Mouse (Mus musculus) neural tube, embryonic 15.5 days (tissue): Measurements from ENCODE around the gene Ccdc169. TPM values are rescaled to one million over a fixed set of nuclear protein-coding genes. Genes with fewer than 3 reads are reported as not detected.

Experiments
- ATAC-seq: fragments of 200-750 bp; cut with Nextera tagmentation; 2 replicates; pipeline ENCODE4 v1.8.0; 2017; ENCODE audit warnings: mild to moderate bottlenecking, moderate TSS enrichment, moderate library complexity; ENCODE audit not compliant: low FRiP score
- H3K27ac ChIP-seq: fragments of 300-500 bp; sonication (generic); replicated peaks from 2 replicates; pipeline ENCODE4 v1.5.1; 2015; ENCODE audit warnings: mild to moderate bottlenecking, inconsistent platforms
- H3K27me3 ChIP-seq: fragments of 300-500 bp; sonication (generic); replicated peaks from 2 replicates; pipeline ENCODE4 v1.6.1; 2015; ENCODE audit warnings: inconsistent platforms
- H3K36me3 ChIP-seq: fragments of 300-500 bp; sonication (generic); 2 replicates; pipeline ENCODE4 v1.6.1; 2015; ENCODE audit warnings: inconsistent platforms
- H3K4me1 ChIP-seq: fragments of 300-500 bp; sonication (generic); 2 replicates; pipeline ENCODE4 v1.6.1; 2015; ENCODE audit warnings: inconsistent platforms
- H3K4me2 ChIP-seq: fragments of 300-500 bp; sonication (generic); 2 replicates; pipeline ENCODE4 v1.6.1; 2015; ENCODE audit warnings: inconsistent platforms, mild to moderate bottlenecking, moderate library complexity
- H3K4me3 ChIP-seq: fragments of 300-500 bp; sonication (generic); replicated peaks from 2 replicates; pipeline ENCODE4 v1.5.1; 2015; ENCODE audit warnings: mild to moderate bottlenecking, inconsistent platforms
- H3K9ac ChIP-seq: fragments of 300-500 bp; sonication (generic); replicated peaks from 2 replicates; pipeline ENCODE4 v1.6.1; 2015; ENCODE audit warnings: mild to moderate bottlenecking, inconsistent platforms
- H3K9me3 ChIP-seq: fragments of 300-500 bp; sonication (generic); replicated peaks from 2 replicates; pipeline ENCODE4 v1.6.1; 2016; ENCODE audit warnings: inconsistent platforms
- WGBS: fragments of 180-500 bp; shearing (Covaris S2); methylation state at CpG from one replicate; pipeline ENCODE4 v1.1.7; 2015; ENCODE audit warnings: mixed read lengths; 5-methylcytosine and 5-hydroxymethylcytosine counted together
- polyA plus RNA-seq: library from polyadenylated mRNA; unstranded; fragments of >200 nt; fragmentation: Nextera tagmentation; extraction: Ambion mirVana; gene quantifications from 2 replicates; pipeline ENCODE4 v1.2.1, GENCODE M21; 2015

Gene Ccdc169
- not detected in 2 replicates for polyA plus RNA-seq

DNA sequence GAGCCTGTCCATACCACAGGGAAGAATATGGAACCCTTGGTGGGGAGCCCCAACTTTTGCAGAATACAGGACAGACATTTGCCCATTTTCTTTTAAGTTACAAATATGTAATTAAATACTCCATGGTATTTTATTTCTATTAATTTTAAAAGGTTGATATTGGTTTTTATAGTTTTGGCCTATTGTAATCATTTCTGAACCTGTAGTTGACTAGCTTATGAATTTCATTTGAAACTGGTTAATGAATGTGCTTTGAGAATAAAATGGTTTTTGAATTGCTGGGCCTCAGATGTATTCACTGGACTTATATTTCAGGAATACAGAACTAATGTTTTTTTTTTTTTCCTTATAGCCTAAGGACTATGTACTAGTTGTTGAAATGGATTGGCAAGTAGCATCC is at the start of gene Ccdc169:
Gene Ccdc169, plus strand, starts transcription at position 301 of the 400 bp plus-strand sequence.
- H3K4me3 ChIP-seq, result no peak within 1 kb of the TSS
- H3K36me3 ChIP-seq, result peaks cover 43% of the 10 kb centered on the region
- no peak within 1 kb of the TSS for H3K9ac ChIP-seq
- H3K27ac ChIP-seq, result no peak within 1 kb of the TSS
- ATAC-seq, result no peak
- no peaks in the 10 kb centered on the region for H3K4me1 ChIP-seq
- H3K9me3 ChIP-seq, result no peaks in the 10 kb centered on the region
- no peaks in the 10 kb centered on the region for H3K27me3 ChIP-seq
- H3K4me2 ChIP-seq, result no peak within 1 kb of the TSS

DNA sequence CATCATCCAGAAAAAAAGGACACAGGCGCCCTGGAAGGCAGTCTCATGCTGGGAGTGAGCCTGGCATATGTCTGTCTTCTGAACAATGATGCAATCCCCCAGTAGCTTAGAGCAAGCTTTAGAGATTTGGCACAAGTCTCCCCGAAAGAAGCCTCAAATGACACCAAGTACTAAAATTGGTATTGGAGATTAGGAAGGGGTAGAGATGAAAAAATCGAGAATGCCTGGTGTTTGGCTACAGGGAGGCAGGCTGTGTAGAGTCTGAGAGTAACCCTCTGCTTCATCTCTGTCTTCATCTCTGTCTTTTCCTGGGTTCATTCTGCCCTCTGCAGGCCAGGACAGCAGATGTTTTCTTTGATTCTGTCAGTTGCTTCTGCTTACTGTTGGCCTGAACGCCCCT is 49.8 kb upstream of the Ccdc169 start:
- Histone ChIP-seq H3K4me1 (no peaks in the 10 kb centered on the region), H3K9ac (no peak overlapping the region), H3K4me2 (no peak overlapping the region), H3K4me3 (no peak overlapping the region), H3K9me3 (no peaks in the 10 kb centered on the region), H3K27ac (no peak overlapping the region), H3K36me3 (no peaks in the 10 kb centered on the region), H3K27me3 (no peaks in the 10 kb centered on the region)
- WGBS, result 71% methylated on average over 4 of the region's 4 CpGs
- no peak for ATAC-seq

DNA sequence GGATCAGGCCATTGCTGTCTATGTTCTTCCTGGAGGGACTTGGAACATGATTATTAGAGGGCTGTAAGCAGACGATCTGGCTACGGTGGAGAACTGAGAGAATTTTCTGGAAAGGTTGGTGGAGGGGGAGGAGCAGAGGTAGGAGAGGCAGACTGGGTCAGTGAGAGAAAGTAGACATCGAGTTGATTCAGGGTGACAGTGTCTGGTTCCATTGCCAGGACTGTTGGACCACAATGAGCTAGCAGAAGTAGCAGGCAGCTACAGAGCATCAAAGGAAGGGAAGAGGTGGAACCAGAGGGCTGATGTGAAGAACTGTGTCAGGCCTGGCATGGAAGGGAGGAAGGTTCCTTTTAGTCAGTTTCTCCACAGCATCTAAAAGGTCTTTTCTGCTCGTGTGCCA is 48.8 kb upstream of the Ccdc169 start:
- no peak for ATAC-seq
- H3K4me1 ChIP-seq, result no peaks in the 10 kb centered on the region
- no peak overlapping the region for H3K27ac ChIP-seq
- no peak overlapping the region for H3K4me2 ChIP-seq
- 75% methylated on average over 4 of the region's 4 CpGs for WGBS
- no peaks in the 10 kb centered on the region for H3K9me3 ChIP-seq
- H3K4me3 ChIP-seq, result no peak overlapping the region
- no peaks in the 10 kb centered on the region for H3K36me3 ChIP-seq
- no peak overlapping the region for H3K9ac ChIP-seq
- H3K27me3 ChIP-seq, result no peaks in the 10 kb centered on the region

DNA sequence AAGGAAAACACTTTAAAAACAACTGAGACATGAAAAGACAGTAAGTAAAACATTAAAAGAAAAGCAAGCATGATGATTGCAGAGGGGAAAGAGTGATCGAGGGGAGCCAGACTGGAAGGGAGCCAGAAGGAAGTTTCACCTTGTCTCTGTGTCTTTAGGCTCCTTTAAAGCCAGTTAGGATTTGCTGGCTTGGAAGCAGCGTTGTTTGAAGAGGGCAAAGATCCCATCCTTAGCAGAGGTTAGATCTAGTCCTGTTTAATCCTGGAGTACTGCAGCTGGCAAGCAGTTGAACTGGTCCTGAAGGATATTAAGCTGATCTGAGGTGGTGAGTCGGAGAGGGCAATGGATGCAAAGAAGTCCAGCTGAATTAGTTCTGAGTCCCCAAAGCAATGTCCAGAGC is 48.3 kb upstream of the Ccdc169 start:
- H3K4me1 ChIP-seq, result no peaks in the 10 kb centered on the region
- H3K27ac ChIP-seq, result no peak overlapping the region
- WGBS, result 81% methylated on average over 3 of the region's 3 CpGs
- no peak overlapping the region for H3K9ac ChIP-seq
- H3K27me3 ChIP-seq, result no peaks in the 10 kb centered on the region
- H3K4me2 ChIP-seq, result no peak overlapping the region
- no peak overlapping the region for H3K4me3 ChIP-seq
- no peaks in the 10 kb centered on the region for H3K36me3 ChIP-seq
- H3K9me3 ChIP-seq, result no peaks in the 10 kb centered on the region
- ATAC-seq, result no peak

DNA sequence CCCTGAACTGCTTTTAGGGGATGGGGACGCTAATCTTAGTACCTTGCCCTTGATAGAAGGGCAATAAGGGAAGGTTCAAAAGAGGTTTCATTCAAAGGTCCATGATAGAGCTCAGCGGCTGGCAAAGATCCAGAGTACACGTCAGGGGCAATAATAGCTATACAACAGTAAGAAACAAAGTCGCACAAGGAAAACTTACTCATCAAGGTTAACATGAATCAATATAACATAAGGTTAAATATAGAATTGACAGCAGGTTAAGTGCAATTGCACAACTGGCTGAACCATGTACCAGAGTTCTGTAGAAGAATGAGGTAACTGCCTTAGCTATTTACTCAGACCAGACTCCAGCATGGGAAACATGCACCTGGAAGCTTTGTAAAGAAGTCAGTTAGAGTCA is 47.8 kb upstream of the Ccdc169 start:
- Histone ChIP-seq H3K4me2 (no peak overlapping the region), H3K27me3 (no peaks in the 10 kb centered on the region), H3K9ac (no peak overlapping the region), H3K4me1 (no peaks in the 10 kb centered on the region), H3K9me3 (no peaks in the 10 kb centered on the region), H3K36me3 (no peaks in the 10 kb centered on the region), H3K27ac (no peak overlapping the region), H3K4me3 (no peak overlapping the region)
- 81% methylated on average over 4 of the region's 4 CpGs for WGBS
- ATAC-seq, result no peak

DNA sequence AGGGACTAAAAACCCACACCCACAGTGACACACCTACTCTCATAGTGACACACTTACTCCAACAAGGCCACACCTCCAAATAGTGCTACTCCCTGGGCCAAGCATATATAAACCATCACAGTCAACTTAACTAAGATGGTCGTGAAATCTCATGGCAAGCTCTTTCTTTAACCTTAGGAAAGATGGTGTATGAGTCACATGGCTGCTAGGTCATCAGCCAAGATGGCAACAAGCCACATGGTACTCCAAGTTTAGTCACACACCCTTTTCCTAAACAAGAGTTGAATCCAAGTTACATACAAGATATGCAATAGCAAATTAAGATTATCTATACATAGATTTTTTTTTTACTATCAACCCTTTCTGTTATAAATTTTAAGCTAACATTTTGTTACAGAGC is 44.0 kb upstream of the Ccdc169 start:
- Histone ChIP-seq H3K9me3 (no peaks in the 10 kb centered on the region), H3K27ac (no peak overlapping the region), H3K4me2 (no peak overlapping the region), H3K27me3 (no peaks in the 10 kb centered on the region), H3K4me3 (no peak overlapping the region), H3K9ac (no peak overlapping the region), H3K36me3 (no peaks in the 10 kb centered on the region), H3K4me1 (peaks cover 11% of the 10 kb centered on the region)
- no peak for ATAC-seq
- WGBS, result 72% methylated on average over 1 of the region's 1 CpGs

DNA sequence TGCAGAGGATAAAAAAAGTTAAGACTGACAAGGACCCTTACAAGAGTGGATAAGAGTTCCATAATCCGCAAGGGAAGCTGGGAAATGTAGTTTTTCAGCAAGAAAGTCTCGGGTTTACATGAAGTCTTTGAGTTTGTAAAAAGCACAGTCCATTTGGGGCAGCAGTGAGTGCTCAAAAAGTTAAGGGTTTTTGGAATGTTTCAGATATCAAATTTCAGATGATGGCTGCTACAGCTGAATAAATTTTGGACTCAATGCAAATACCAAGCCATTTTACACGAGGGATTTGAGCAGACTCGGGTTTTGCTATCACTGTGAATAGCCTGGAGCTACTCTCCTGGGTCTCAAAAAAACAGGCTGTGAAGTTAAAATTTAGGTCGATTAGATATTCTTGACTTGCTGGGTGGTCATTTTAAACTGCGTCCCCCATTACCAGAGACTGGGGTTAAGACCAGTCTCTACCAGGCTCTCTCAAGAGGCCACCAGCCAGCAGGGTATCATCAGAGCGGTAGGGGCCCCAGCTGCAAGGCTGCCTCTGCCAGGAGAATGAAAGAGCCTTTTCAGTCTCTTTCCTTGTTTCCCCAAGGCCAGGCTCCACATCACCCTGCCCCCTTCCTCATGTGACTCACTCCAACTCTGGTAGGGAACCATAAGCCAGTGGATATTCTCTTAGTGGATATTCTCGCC is 41.0 kb upstream of the Ccdc169 start:
- 0 out of 2 replicates have a peak, but pooled peaks have one; percentile 47 for ATAC-seq
- no peaks in the 10 kb centered on the region for H3K9me3 ChIP-seq
- no peak overlapping the region for H3K4me3 ChIP-seq
- peak overlapping the region; percentile 49; the same call in 1 of the 2 replicates for H3K27ac ChIP-seq
- WGBS, result 30% methylated on average over 8 of the region's 8 CpGs
- H3K4me1 ChIP-seq, result peaks cover 11% of the 10 kb centered on the region
- no peaks in the 10 kb centered on the region for H3K36me3 ChIP-seq
- no peak overlapping the region for H3K4me2 ChIP-seq
- no peak overlapping the region for H3K9ac ChIP-seq
- no peaks in the 10 kb centered on the region for H3K27me3 ChIP-seq

DNA sequence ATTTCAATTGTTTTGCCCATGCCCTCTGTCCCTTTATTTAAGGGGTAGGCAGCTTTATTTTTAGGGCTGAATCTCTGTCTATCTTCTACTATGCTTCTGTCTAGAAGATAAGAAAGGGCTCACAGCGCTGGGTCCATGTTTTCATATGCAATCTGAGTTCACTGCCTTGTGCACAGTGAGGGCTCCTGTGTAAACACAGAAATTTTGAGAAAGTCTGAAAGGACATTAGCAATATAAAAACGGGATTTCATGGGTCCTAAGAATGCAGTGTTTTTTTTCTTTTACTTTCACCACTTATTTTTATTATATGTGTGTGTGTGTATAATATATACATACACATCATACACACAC is 40.5 kb upstream of the Ccdc169 start:
- Histone ChIP-seq H3K9ac (no peak overlapping the region), H3K36me3 (no peaks in the 10 kb centered on the region), H3K27me3 (no peaks in the 10 kb centered on the region), H3K4me1 (peaks cover 11% of the 10 kb centered on the region), H3K4me3 (no peak overlapping the region), H3K4me2 (no peak overlapping the region), H3K9me3 (no peaks in the 10 kb centered on the region), H3K27ac (peak overlapping the region; percentile 49; the same call in 1 of the 2 replicates)
- WGBS, result 82% methylated on average over 2 of the region's 2 CpGs
- ATAC-seq, result no peak

DNA sequence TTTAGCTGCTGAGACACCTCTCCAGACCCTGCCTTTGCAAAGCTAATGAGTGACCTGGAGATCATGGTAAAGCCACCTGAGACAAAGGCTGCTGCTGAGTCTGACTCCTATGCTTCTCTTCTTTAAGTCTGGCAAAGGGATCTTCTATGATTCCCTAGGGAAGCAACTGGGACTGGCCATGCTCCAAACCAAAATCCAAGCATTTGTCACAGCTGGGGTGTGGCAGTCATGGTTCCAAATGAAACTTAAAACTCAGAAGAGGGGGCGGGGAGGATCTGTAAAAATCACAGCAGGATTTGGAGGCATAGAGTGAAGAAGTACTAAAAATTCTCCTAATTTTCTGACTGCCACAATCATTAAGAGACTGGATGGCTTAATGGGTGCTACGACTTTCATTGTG is 40.0 kb upstream of the Ccdc169 start:
- no peak overlapping the region for H3K4me2 ChIP-seq
- H3K36me3 ChIP-seq, result no peaks in the 10 kb centered on the region
- 40% methylated on average over 2 of the region's 2 CpGs for WGBS
- peaks cover 11% of the 10 kb centered on the region for H3K4me1 ChIP-seq
- H3K9me3 ChIP-seq, result no peaks in the 10 kb centered on the region
- no peak overlapping the region for H3K9ac ChIP-seq
- H3K27me3 ChIP-seq, result no peaks in the 10 kb centered on the region
- no peak for ATAC-seq
- no peak overlapping the region for H3K4me3 ChIP-seq
- no peak overlapping the region for H3K27ac ChIP-seq

DNA sequence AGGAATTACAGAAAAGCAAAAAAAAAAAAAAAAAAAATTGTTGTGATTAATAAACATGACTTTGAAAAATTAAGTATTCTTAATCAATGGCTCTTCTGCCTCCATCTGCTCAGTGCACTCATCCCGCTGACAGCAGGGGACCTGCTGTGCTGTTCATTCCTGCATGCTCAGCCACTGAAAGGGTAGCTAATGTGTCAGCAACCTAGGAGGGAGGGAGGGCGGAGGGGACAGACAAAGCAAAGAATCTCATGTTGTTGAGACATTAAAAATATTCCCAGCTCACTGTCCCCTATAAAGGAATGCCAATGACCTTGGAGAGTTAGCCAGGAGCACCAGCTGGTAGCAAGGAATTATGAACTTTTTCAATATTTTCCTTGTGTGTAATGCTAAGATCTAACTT is 39.1 kb upstream of the Ccdc169 start:
- WGBS, result 23% methylated on average over 2 of the region's 2 CpGs
- no peak overlapping the region for H3K4me3 ChIP-seq
- H3K36me3 ChIP-seq, result no peaks in the 10 kb centered on the region
- H3K27me3 ChIP-seq, result no peaks in the 10 kb centered on the region
- peak; percentile 41; the same call in 1 of the 2 replicates for ATAC-seq
- H3K9me3 ChIP-seq, result no peaks in the 10 kb centered on the region
- no peak overlapping the region for H3K4me2 ChIP-seq
- H3K27ac ChIP-seq, result no peak overlapping the region
- peaks cover 11% of the 10 kb centered on the region for H3K4me1 ChIP-seq
- H3K9ac ChIP-seq, result no peak overlapping the region

DNA sequence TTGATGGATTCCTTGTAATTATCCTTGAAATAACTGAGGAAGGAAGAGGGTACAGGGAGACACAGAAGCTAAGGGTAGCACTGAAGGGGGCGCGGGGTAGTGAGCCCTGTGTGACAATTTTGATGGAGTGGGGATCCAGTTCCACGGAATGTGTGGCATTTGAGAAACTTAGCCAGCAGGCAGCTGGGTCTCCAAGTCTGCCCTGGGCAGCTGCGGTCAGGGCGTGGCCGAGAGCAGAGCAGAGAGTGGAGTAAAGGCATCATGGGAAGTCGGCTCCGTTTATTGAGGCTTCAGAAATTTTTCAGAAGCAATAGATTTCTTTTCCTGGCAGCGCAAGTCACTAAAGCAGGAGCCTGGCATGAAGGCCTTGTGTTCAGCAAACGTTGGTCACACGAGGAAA is 38.1 kb upstream of the Ccdc169 start:
- Histone ChIP-seq H3K9me3 (no peaks in the 10 kb centered on the region), H3K27ac (no peak overlapping the region), H3K4me1 (peaks cover 11% of the 10 kb centered on the region), H3K4me3 (no peak overlapping the region), H3K27me3 (no peaks in the 10 kb centered on the region), H3K36me3 (no peaks in the 10 kb centered on the region), H3K4me2 (no peak overlapping the region), H3K9ac (no peak overlapping the region)
- no peak for ATAC-seq
- 85% methylated on average over 11 of the region's 11 CpGs for WGBS

DNA sequence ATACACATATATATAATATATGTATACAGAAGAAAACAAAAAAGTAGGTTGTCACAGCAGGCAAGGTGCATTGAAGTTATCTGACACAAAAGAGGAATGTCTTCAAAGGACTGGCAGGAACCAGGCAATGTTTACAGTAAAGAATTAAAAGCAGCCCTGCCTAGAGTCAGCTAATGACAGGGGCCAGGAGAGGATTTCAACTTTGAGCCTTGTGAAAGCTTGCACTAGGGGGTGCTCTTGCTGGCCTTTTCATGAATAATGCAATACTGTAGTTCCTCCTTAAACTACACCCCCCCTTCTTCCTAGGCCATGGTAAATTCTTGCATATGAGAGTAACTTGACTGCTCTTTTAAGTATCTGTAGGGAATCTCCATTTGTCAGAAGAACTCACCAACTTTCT is 36.0 kb upstream of the Ccdc169 start:
- Histone ChIP-seq H3K4me3 (no peak overlapping the region), H3K4me2 (no peak overlapping the region), H3K9ac (no peak overlapping the region), H3K36me3 (no peaks in the 10 kb centered on the region), H3K9me3 (no peaks in the 10 kb centered on the region), H3K27me3 (no peaks in the 10 kb centered on the region), H3K27ac (no peak overlapping the region), H3K4me1 (peaks cover 11% of the 10 kb centered on the region)
- no peak for ATAC-seq
